Mouse (Mus musculus) spleen, postnatal 14 days (tissue): ENCODE data around the gene Hic1.
"Not testable (repeated sequence)": the region's sequence is repeated elsewhere in the genome, so short reads cannot be mapped to it uniquely, and the experiment has no call there.

Experiments used
- DNase-seq, 2 experiments: peaks; one replicate each; pipeline ENCODE4 v3.0.0; 2021 to 2022; ENCODE audit warnings: low spot score in 2 of 2

Gene Hic1

GRCm38 (mm10) chr11:75192336-75193214, 23.3 kb upstream of the Hic1 start:
- DNase-seq, result peak in 1 of 2 experiments; percentile 61

- DNase-seq, result no peak
Observed at GRCm38 (mm10) chr11:75191841-75192240, 22.5 kb upstream of the Hic1 start.

- DNase-seq, result no peak
Observed at GRCm38 (mm10) chr11:75190905-75191441, 21.7 kb upstream of the Hic1 start, which contains the start of gene Dph1. Dph1 (minus strand) TSS chr11:75191241.

- DNase-seq, result peak; percentile 64 to 76
Observed at GRCm38 (mm10) chr11:75190371-75190724, 21.0 kb upstream of the Hic1 start.

GRCm38 (mm10) chr11:75189713-75190370, 20.5 kb upstream of the Hic1 start:
- DNase-seq, result no peak

- DNase-seq, result no peak
Observed at GRCm38 (mm10) chr11:75184986-75185385, 15.7 kb upstream of the Hic1 start.

GRCm38 (mm10) chr11:75184573-75184972, 15.3 kb upstream of the Hic1 start:
- DNase-seq, result no peak

- no peak for DNase-seq
Observed at GRCm38 (mm10) chr11:75183917-75184570, 14.7 kb upstream of the Hic1 start.

GRCm38 (mm10) chr11:75178672-75179208, 9.4 kb upstream of the Hic1 start, which contains the start of gene Ovca2:
Ovca2 (minus strand) TSS chr11:75178835.
- peak; percentile 69 to 82 for DNase-seq

GRCm38 (mm10) chr11:75178011-75178410, 8.7 kb upstream of the Hic1 start:
- no peak for DNase-seq

GRCm38 (mm10) chr11:75174574-75174973, 5.3 kb upstream of the Hic1 start:
- DNase-seq, result not testable (repeated sequence)

GRCm38 (mm10) chr11:75173799-75174165, 4.5 kb upstream of the Hic1 start:
- DNase-seq, result no peak

- DNase-seq, result peak; percentile 61 to 72
Observed at GRCm38 (mm10) chr11:75173095-75173798, 3.9 kb upstream of the Hic1 start.

- no peak for DNase-seq
Observed at GRCm38 (mm10) chr11:75172151-75173094, 3.1 kb upstream of the Hic1 start.

- no peak for DNase-seq
Observed at GRCm38 (mm10) chr11:75171186-75171865, 2.0 kb upstream of the Hic1 start.

- DNase-seq, result peak; percentile 71 to 82
Observed at GRCm38 (mm10) chr11:75170136-75170751, 925 bp upstream of the Hic1 start.

- peak; percentile 67 to 80 for DNase-seq
Observed at GRCm38 (mm10) chr11:75168590-75169361, 543 bp downstream of the Hic1 start.
